Mouse (Mus musculus) midbrain, embryonic 10.5 days (tissue): ENCODE data around the gene Ddc. TPM values are rescaled to one million over a fixed set of nuclear protein-coding genes. Genes with fewer than 3 reads are reported as not detected.

Source experiments
- DNase-seq: peaks from one replicate; pipeline ENCODE4 v3.0.0-alpha.2; 2017; ENCODE audit warnings: low spot score
- H3K27ac ChIP-seq: fragments of 300-500 bp; sonication (generic); replicated peaks from 2 replicates; pipeline ENCODE4 v1.5.1; 2016; ENCODE audit warnings: mild to moderate bottlenecking
- H3K27me3 ChIP-seq: fragments of 300-500 bp; sonication (generic); 2 replicates; pipeline ENCODE4 v1.6.1; 2016; ENCODE audit warnings: low read depth, mild to moderate bottlenecking; ENCODE audit not compliant: poor library complexity, severe bottlenecking
- H3K36me3 ChIP-seq: fragments of 300-500 bp; sonication (generic); 2 replicates; pipeline ENCODE4 v1.6.1; 2016; ENCODE audit warnings: mild to moderate bottlenecking, moderate library complexity
- H3K4me1 ChIP-seq: fragments of 300-500 bp; sonication (generic); 2 replicates; pipeline ENCODE4 v1.6.1; 2016
- H3K4me3 ChIP-seq: fragments of 300-500 bp; sonication (generic); 2 replicates; pipeline ENCODE4 v1.5.1; 2016; ENCODE audit warnings: mild to moderate bottlenecking, moderate library complexity
- H3K9me3 ChIP-seq: fragments of 300-500 bp; sonication (generic); replicated peaks from 2 replicates; pipeline ENCODE4 v1.6.1; 2016; ENCODE audit warnings: mild to moderate bottlenecking
- WGBS: fragments of 180-500 bp; shearing (Covaris S2); methylation state at CpG from one replicate; pipeline ENCODE4 v1.1.7; 2016; 5-methylcytosine and 5-hydroxymethylcytosine counted together
- polyA plus RNA-seq: library from polyadenylated mRNA; unstranded; fragments of >200 nt; fragmentation: Nextera tagmentation; extraction: Ambion mirVana; gene quantifications from 2 replicates; pipeline ENCODE4 v1.2.1, GENCODE M21; 2016

The Ddc gene
- 13.6 and 15.8 TPM in 2 replicates for polyA plus RNA-seq

DNA sequence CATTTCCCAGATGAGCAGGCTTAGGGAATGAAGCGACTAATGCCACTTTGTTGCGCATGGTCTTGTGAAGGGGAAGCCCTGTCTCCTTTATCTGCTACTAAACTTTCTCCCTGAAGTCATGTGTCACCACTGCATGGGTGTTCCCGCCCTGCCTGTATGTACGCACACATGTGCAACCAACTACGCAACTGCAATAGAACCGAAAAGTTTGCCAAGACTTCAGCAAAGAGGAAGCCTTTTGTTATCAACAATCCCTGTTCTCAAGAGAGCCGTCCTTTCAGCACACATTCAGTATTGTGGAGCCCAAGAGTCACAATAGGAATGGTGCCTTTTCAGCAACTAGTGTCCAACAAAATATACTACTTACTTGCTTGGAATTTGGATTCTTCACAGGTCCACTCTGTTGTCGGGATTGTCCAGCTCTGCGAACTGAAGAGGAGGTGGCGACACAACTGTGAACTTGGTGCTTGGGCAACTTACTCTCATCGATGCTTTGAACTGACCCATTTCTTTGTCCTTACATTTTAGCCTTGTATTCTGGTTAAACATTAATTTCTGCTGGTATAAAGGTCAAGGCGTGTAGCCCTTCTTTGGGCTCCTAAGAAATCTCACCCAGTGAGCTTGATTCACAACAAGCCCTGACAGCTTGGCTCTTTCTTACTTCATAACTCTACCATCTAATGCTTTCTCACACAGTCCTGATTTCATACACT lies at the start of gene Ddc:
Ddc (minus strand) TSS at position 500 of the 713 bp plus-strand sequence.
- Histone ChIP-seq H3K4me3 (no peak within 1 kb of the TSS), H3K36me3 (no peaks in the 10 kb centered on the region), H3K9me3 (no peaks in the 10 kb centered on the region), H3K27ac (no peak within 1 kb of the TSS), H3K27me3 (no peaks in the 10 kb centered on the region), H3K4me1 (0 out of 2 replicates have a peak, but pooled peaks cover 9% of the 10 kb centered on the region)
- no peak for DNase-seq
- 87% methylated on average over 12 of the region's 12 CpGs for WGBS

GRCm38 (mm10) chr11:11945766-11946165 lies 47.8 kb upstream of the Ddc start:
- H3K27ac ChIP-seq: no peak overlapping the region
- 94% methylated on average over 4 of the region's 4 CpGs for WGBS
- H3K4me1 ChIP-seq: peaks cover 46% of the 10 kb centered on the region
- no peaks in the 10 kb centered on the region for H3K9me3 ChIP-seq
- peaks cover 98% of the 10 kb centered on the region for H3K36me3 ChIP-seq
- DNase-seq: no peak
- no peaks in the 10 kb centered on the region for H3K27me3 ChIP-seq
- H3K4me3 ChIP-seq: no peak overlapping the region

GRCm38 (mm10) chr11:11944814-11945213 lies 46.9 kb upstream of the Ddc start:
- DNase-seq: no peak
- peaks cover 96% of the 10 kb centered on the region for H3K36me3 ChIP-seq
- H3K4me1 ChIP-seq: peaks cover 46% of the 10 kb centered on the region
- no peaks in the 10 kb centered on the region for H3K9me3 ChIP-seq
- no peak overlapping the region for H3K4me3 ChIP-seq
- WGBS: 92% methylated on average over 4 of the region's 4 CpGs
- no peak overlapping the region for H3K27ac ChIP-seq
- H3K27me3 ChIP-seq: no peaks in the 10 kb centered on the region

- peaks cover 43% of the 10 kb centered on the region for H3K4me1 ChIP-seq
- no peak for DNase-seq
- peaks cover 97% of the 10 kb centered on the region for H3K36me3 ChIP-seq
- no peaks in the 10 kb centered on the region for H3K27me3 ChIP-seq
- H3K9me3 ChIP-seq: no peaks in the 10 kb centered on the region
- no peak overlapping the region for H3K4me3 ChIP-seq
- no peak overlapping the region for H3K27ac ChIP-seq
These were observed 46.1 kb upstream of the Ddc start for GRCm38 (mm10) chr11:11944082-11944349.

- no peak for DNase-seq
- Histone ChIP-seq H3K36me3 (peaks cover 97% of the 10 kb centered on the region), H3K9me3 (no peaks in the 10 kb centered on the region), H3K4me3 (no peak overlapping the region), H3K27me3 (no peaks in the 10 kb centered on the region), H3K27ac (peak overlapping the region; percentile 61), H3K4me1 (peaks cover 38% of the 10 kb centered on the region)
- 80% methylated on average over 13 of the region's 13 CpGs for WGBS
These were observed 45.5 kb upstream of the Ddc start for GRCm38 (mm10) chr11:11943240-11944081.

- 40% methylated on average over 6 of the region's 6 CpGs for WGBS
- H3K27ac ChIP-seq: peak overlapping the region; percentile 61
- DNase-seq: peak; percentile 50
These were observed 44.6 kb upstream of the Ddc start for GRCm38 (mm10) chr11:11942320-11943217.

GRCm38 (mm10) chr11:11940833-11941681 lies 43.1 kb upstream of the Ddc start:
- WGBS: 47% methylated on average over 5 of the region's 5 CpGs
- peaks cover 98% of the 10 kb centered on the region for H3K36me3 ChIP-seq

More at GRCm38 (mm10) chr11:11942320-11943217, 44.6 kb upstream of the Ddc start:
- Histone ChIP-seq H3K9me3 (no peaks in the 10 kb centered on the region; the same call in 1 of the 2 replicates), H3K4me3 (no peak overlapping the region), H3K36me3 (peaks cover 98% of the 10 kb centered on the region), H3K27me3 (no peaks in the 10 kb centered on the region), H3K4me1 (peaks cover 34% of the 10 kb centered on the region)

DNA sequence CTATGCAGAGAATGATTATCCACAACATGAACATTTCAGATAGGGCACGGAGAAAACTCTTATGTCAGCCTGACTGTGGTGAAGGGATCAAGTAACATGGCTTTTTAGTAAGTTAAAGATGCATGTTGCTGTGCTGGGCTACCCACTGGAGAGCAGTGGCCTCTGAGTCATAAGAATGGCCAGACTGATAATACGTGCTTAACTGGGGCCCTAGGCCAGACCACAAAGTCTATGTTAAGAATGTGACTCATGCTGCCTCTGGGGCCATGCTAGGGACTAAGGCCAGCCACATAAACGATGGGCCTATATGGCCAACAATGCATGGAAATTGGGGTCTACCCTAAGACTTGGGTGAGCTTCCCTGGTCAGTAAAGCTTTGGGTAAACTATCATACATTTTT lies 41.7 kb upstream of the Ddc start:
- H3K4me3 ChIP-seq: no peak overlapping the region
- H3K27ac ChIP-seq: no peak overlapping the region
- no peaks in the 10 kb centered on the region; the same call in 1 of the 2 replicates for H3K9me3 ChIP-seq
- DNase-seq: no peak
- H3K4me1 ChIP-seq: peaks cover 34% of the 10 kb centered on the region
- peaks cover 98% of the 10 kb centered on the region for H3K36me3 ChIP-seq
- WGBS: 78% methylated on average over 3 of the region's 3 CpGs
- H3K27me3 ChIP-seq: no peaks in the 10 kb centered on the region

More at GRCm38 (mm10) chr11:11940833-11941681, 43.1 kb upstream of the Ddc start:
- Histone ChIP-seq H3K27me3 (no peaks in the 10 kb centered on the region), H3K4me3 (no peak overlapping the region), H3K4me1 (peaks cover 34% of the 10 kb centered on the region), H3K27ac (no peak overlapping the region), H3K9me3 (no peaks in the 10 kb centered on the region; the same call in 1 of the 2 replicates)
- no peak for DNase-seq

- Histone ChIP-seq H3K4me1 (peaks cover 28% of the 10 kb centered on the region), H3K27ac (no peak overlapping the region), H3K36me3 (peaks cover 98% of the 10 kb centered on the region), H3K9me3 (no peaks in the 10 kb centered on the region; the same call in 1 of the 2 replicates), H3K4me3 (no peak overlapping the region), H3K27me3 (no peaks in the 10 kb centered on the region)
- WGBS: 94% methylated on average over 1 of the region's 1 CpGs
- DNase-seq: no peak
These were observed 40.6 kb upstream of the Ddc start for GRCm38 (mm10) chr11:11938591-11938990.

DNA sequence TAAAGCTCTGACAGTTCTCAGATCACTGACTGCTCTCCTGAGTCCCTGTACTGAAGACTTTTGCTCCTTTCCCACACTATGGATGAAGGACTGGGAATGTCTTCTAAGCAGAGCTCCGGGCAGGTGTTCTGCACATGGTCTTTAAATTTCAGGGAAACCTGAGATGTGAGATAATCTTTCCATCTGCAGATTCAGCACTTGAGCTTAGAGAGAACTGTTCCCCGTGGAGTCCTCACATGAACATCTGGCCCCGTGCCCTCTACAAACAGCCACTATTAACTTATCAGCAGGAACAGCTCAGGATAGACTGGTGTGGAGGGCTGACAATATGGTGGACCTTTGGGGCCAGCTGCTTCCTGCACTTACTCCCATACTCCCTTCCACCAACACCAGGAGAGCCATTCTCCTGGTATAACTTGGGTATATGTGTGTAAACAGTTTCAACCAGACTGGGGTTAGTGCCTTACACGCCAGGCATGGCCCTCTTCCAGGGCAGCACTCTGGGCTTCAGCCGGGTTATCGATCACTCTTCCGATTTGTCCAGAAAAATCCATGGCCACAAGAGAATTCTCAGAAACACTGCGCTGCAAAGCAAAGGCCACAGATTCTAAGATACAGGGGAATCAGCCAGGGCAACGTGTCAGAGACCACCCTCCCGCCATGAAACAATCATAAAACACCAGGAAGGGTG lies 39.5 kb upstream of the Ddc start:
- 91% methylated on average over 10 of the region's 10 CpGs for WGBS
- H3K27ac ChIP-seq: no peak overlapping the region
- no peaks in the 10 kb centered on the region for H3K27me3 ChIP-seq
- H3K4me1 ChIP-seq: peaks cover 17% of the 10 kb centered on the region
- H3K36me3 ChIP-seq: peaks cover 98% of the 10 kb centered on the region
- no peak overlapping the region for H3K4me3 ChIP-seq
- H3K9me3 ChIP-seq: no peaks in the 10 kb centered on the region; the same call in 1 of the 2 replicates
- DNase-seq: no peak

GRCm38 (mm10) chr11:11934808-11935207 lies 36.9 kb upstream of the Ddc start:
- Histone ChIP-seq H3K27ac (no peak overlapping the region), H3K36me3 (peaks cover 99% of the 10 kb centered on the region), H3K27me3 (no peaks in the 10 kb centered on the region), H3K9me3 (no peaks in the 10 kb centered on the region; the same call in 1 of the 2 replicates), H3K4me3 (no peak overlapping the region), H3K4me1 (0 out of 2 replicates have a peak, but pooled peaks cover 6% of the 10 kb centered on the region)
- no peak for DNase-seq
- WGBS: 87% methylated on average over 8 of the region's 8 CpGs
